Mouse (Mus musculus): ENCODE data around the gene Ephb6. TPM values are rescaled to one million over a fixed set of nuclear protein-coding genes. Genes with fewer than 3 reads are reported as not detected.
A peak's percentile ranks its signal among the peaks of the same experiment; 100 is the strongest.

Ephb6 gene
- polyA plus RNA-seq, 1 experiment from 2014 or later, result 28.3 TPM

GRCm38 (mm10) chr6:41577297-41577696, 28.0 kb upstream of the Ephb6 start:
- Histone ChIP-seq H3K36me3 (no peaks in the 10 kb centered on the region), H3K9me3 (no peaks in the 10 kb centered on the region), H3K9ac (no peak overlapping the region), H3K27me3 (no peaks in the 10 kb centered on the region), H3K4me1 (replicated peaks) (peaks cover 4% of the 10 kb centered on the region; the same call in 1 of the 2 replicates), H3K4me3 (no peak overlapping the region), H3K4me2 (no peak overlapping the region), H3K27ac (no peak overlapping the region)
- ATAC-seq (ENCODE audit: low FRiP score), result peak; percentile 65; the same call in 1 of the 2 replicates
- 53% methylated on average over 5 of the region's 5 CpGs for WGBS

DNA sequence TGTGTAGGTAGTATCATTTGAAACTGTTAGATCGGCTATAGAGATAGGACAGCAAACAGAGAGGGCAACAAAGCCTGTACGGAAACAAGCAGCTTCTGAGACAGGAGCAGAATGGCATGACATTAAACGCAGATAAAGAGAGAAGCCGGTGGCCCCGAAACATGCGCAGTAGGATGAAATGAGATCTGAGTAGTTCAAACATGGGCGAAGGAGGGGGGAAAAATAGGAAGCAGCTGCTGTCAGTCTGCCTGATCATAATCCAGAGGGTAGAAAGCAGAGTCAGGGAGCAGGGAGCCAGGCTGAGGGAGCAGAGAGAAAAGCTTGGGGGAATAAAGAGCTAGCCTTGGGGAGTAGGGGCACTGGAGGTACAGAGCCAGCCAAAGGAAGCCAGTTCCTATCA, 24.0 kb upstream of the Ephb6 start:
- Histone ChIP-seq H3K27ac (no peak overlapping the region), H3K36me3 (no peaks in the 10 kb centered on the region), H3K27me3 (no peaks in the 10 kb centered on the region), H3K4me3 (no peak overlapping the region), H3K4me1 (replicated peaks) (peaks cover 4% of the 10 kb centered on the region; the same call in 1 of the 2 replicates), H3K4me2 (no peak overlapping the region), H3K9me3 (no peaks in the 10 kb centered on the region), H3K9ac (no peak overlapping the region)
- 64% methylated on average over 7 of the region's 7 CpGs for WGBS
- no peak for ATAC-seq (ENCODE audit: low FRiP score)

GRCm38 (mm10) chr6:41582189-41582588, 23.1 kb upstream of the Ephb6 start:
- Histone ChIP-seq H3K4me3 (no peak overlapping the region), H3K4me2 (no peak overlapping the region), H3K27ac (no peak overlapping the region), H3K9ac (no peak overlapping the region), H3K36me3 (no peaks in the 10 kb centered on the region), H3K9me3 (no peaks in the 10 kb centered on the region), H3K4me1 (replicated peaks) (peaks cover 4% of the 10 kb centered on the region; the same call in 1 of the 2 replicates), H3K27me3 (no peaks in the 10 kb centered on the region)
- WGBS, result 87% methylated on average over 1 of the region's 1 CpGs
- no peak for ATAC-seq (ENCODE audit: low FRiP score)

GRCm38 (mm10) chr6:41604401-41605050, 756 bp upstream of the Ephb6 start:
- 1% methylated on average over 23 of the region's 23 CpGs for WGBS
- Histone ChIP-seq H3K27ac (peak overlapping the region; percentile 94), H3K4me1 (replicated peaks) (peaks cover 27% of the 10 kb centered on the region), H3K9me3 (no peaks in the 10 kb centered on the region), H3K36me3 (no peaks in the 10 kb centered on the region), H3K27me3 (no peaks in the 10 kb centered on the region), H3K4me3 (peak overlapping the region; percentile 78), H3K4me2 (peak overlapping the region; percentile 88), H3K9ac (peak overlapping the region; percentile 88)
- ATAC-seq (ENCODE audit: low FRiP score), result peak; percentile 72

DNA sequence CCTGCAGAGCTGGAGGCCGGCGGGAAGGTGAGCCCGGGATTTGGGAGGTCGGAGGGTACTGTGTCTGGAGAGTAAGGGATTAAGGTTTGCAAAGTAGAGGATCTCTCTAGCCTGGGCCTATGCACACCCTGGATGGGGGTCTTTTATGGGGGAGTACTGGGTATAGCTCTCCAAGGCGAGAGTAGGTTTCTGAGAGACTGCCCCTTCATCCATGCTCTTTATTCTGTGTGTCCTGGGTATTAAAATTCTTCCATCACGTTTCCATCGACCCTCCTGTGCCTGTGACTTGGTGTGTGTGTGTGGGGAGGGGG, 467 bp downstream of the Ephb6 start:
- Histone ChIP-seq H3K4me1 (replicated peaks) (peaks cover 27% of the 10 kb centered on the region), H3K27ac (peak overlapping the region; percentile 94), H3K9ac (peak overlapping the region; percentile 88), H3K27me3 (no peaks in the 10 kb centered on the region), H3K36me3 (no peaks in the 10 kb centered on the region), H3K4me3 (peak overlapping the region; percentile 78), H3K9me3 (no peaks in the 10 kb centered on the region), H3K4me2 (peak overlapping the region; percentile 88)
- WGBS, result 0% methylated on average over 7 of the region's 7 CpGs
- ATAC-seq (ENCODE audit: low FRiP score), result peak; percentile 64

DNA sequence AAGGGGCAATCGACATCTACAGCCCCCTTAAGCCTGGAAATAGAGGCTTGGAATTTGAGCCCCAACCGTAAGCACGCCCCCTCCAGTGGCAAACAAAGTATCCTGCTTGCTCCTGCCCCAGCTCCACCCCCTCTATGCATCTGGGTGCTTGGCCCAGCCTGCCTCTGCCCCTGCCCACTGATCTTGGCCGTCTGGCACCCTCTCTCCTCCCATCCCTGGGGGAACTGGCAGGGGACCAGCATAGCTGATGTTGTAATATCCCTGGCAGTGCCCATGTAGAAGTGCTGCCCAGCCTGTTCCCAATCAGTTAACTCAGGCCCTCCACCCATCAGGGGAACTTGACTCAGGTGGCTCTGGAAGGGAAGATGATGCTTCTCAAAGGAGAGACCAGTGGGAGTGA, 932 bp downstream of the Ephb6 start:
- H3K9me3 ChIP-seq, result no peaks in the 10 kb centered on the region
- peak overlapping the region; percentile 78 for H3K4me3 ChIP-seq
- H3K27me3 ChIP-seq, result no peaks in the 10 kb centered on the region
- H3K4me2 ChIP-seq, result peak overlapping the region; percentile 88
- WGBS, result 5% methylated on average over 4 of the region's 4 CpGs
- peak overlapping the region; percentile 88 for H3K9ac ChIP-seq
- peak; percentile 19 for ATAC-seq (ENCODE audit: low FRiP score)
- peaks cover 27% of the 10 kb centered on the region for H3K4me1 ChIP-seq (replicated peaks)
- peak overlapping the region; percentile 94 for H3K27ac ChIP-seq
- H3K36me3 ChIP-seq, result no peaks in the 10 kb centered on the region

GRCm38 (mm10) chr6:41607637-41608036, 2.4 kb downstream of the Ephb6 start:
- H3K4me3 ChIP-seq, result no peak overlapping the region
- H3K4me1 ChIP-seq (replicated peaks), result peaks cover 27% of the 10 kb centered on the region
- WGBS, result 56% methylated on average over 5 of the region's 5 CpGs
- H3K36me3 ChIP-seq, result no peaks in the 10 kb centered on the region
- no peaks in the 10 kb centered on the region for H3K27me3 ChIP-seq
- H3K9me3 ChIP-seq, result no peaks in the 10 kb centered on the region
- no peak overlapping the region for H3K27ac ChIP-seq
- H3K9ac ChIP-seq, result no peak overlapping the region
- H3K4me2 ChIP-seq, result peak overlapping the region; percentile 88
- ATAC-seq (ENCODE audit: low FRiP score), result no peak

- no peak overlapping the region for H3K4me2 ChIP-seq
- WGBS, result 93% methylated on average over 9 of the region's 9 CpGs
- H3K4me1 ChIP-seq (replicated peaks), result no peaks in the 10 kb centered on the region
- H3K4me3 ChIP-seq, result no peak overlapping the region
- no peaks in the 10 kb centered on the region for H3K9me3 ChIP-seq
- 0 out of 2 replicates have a peak, but pooled peaks have one; percentile 3 for ATAC-seq (ENCODE audit: low FRiP score)
- no peak overlapping the region for H3K9ac ChIP-seq
- no peak overlapping the region for H3K27ac ChIP-seq
- H3K27me3 ChIP-seq, result no peaks in the 10 kb centered on the region
- H3K36me3 ChIP-seq, result peaks cover 66% of the 10 kb centered on the region
These were observed 15.0 kb downstream of the Ephb6 start for GRCm38 (mm10) chr6:41620173-41620798.

DNA sequence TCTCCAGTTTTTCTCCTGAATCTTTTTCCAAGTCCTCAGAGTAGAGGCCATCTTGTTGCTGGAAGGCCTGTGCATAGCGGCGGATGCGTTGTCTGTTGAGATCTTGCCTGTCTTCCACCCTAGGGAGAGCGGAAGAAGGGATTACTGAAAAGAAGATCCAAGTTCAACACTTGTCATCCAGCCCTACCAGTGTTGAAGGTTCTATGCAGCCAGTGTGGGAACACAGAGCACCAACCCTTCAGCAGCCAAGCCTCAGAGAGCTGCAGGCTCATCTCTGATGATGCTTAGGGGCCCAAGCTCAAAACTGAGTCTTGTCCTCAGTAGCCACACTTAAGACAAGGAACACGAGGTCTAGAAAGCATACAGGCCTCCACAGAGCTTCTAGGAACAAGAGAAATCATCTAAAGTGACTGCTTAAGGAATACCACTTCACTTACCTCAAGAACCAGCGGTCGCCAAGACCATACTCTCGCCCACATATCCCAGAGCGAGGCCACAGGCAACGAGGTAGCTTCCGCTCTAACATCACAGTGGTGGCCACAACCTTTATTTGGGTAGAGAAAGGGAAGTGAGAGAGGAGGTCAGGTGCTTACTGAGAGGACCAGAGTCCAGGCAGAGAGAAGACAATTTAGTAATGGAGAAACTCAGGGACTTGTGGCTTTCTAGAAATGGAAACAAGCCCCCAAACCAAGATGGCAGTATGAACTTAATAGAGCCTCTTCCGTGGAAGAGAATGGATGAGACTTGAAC, 16.1 kb downstream of the Ephb6 start:
- H3K4me2 ChIP-seq, result no peak overlapping the region
- H3K4me3 ChIP-seq, result no peak overlapping the region
- no peak overlapping the region for H3K9ac ChIP-seq
- peaks cover 54% of the 10 kb centered on the region for H3K36me3 ChIP-seq
- H3K4me1 ChIP-seq (replicated peaks), result no peaks in the 10 kb centered on the region
- 93% methylated on average over 12 of the region's 12 CpGs for WGBS
- no peak overlapping the region for H3K27ac ChIP-seq
- H3K27me3 ChIP-seq, result no peaks in the 10 kb centered on the region
- H3K9me3 ChIP-seq, result no peaks in the 10 kb centered on the region
- ATAC-seq (ENCODE audit: low FRiP score), result no peak

GRCm38 (mm10) chr6:41622661-41623060, 17.4 kb downstream of the Ephb6 start:
- WGBS, result 62% methylated on average over 9 of the region's 9 CpGs
- peaks cover 42% of the 10 kb centered on the region for H3K36me3 ChIP-seq
- ATAC-seq (ENCODE audit: low FRiP score), result 0 out of 2 replicates have a peak, but pooled peaks have one; percentile 30
- H3K9me3 ChIP-seq, result no peaks in the 10 kb centered on the region
- no peaks in the 10 kb centered on the region for H3K27me3 ChIP-seq
- H3K4me1 ChIP-seq (replicated peaks), result no peaks in the 10 kb centered on the region
- no peak overlapping the region for H3K4me2 ChIP-seq
- H3K27ac ChIP-seq, result no peak overlapping the region
- no peak overlapping the region for H3K4me3 ChIP-seq
- no peak overlapping the region for H3K9ac ChIP-seq

- Histone ChIP-seq H3K4me3 (no peak overlapping the region), H3K9me3 (no peaks in the 10 kb centered on the region), H3K27me3 (no peaks in the 10 kb centered on the region), H3K9ac (no peak overlapping the region), H3K4me1 (replicated peaks) (no peaks in the 10 kb centered on the region), H3K27ac (no peak overlapping the region), H3K4me2 (no peak overlapping the region), H3K36me3 (no peaks in the 10 kb centered on the region)
- 79% methylated on average over 1 of the region's 1 CpGs for WGBS
- ATAC-seq (ENCODE audit: low FRiP score), result no peak
These were observed 22.9 kb downstream of the Ephb6 start for GRCm38 (mm10) chr6:41628180-41628579.

- H3K4me3 ChIP-seq, result no peak overlapping the region
- WGBS, result 77% methylated on average over 2 of the region's 2 CpGs
- no peak overlapping the region for H3K4me2 ChIP-seq
- no peaks in the 10 kb centered on the region for H3K9me3 ChIP-seq
- no peaks in the 10 kb centered on the region for H3K27me3 ChIP-seq
- H3K9ac ChIP-seq, result no peak overlapping the region
- H3K36me3 ChIP-seq, result no peaks in the 10 kb centered on the region
- no peaks in the 10 kb centered on the region for H3K4me1 ChIP-seq (replicated peaks)
- H3K27ac ChIP-seq, result no peak overlapping the region
- no peak for ATAC-seq (ENCODE audit: low FRiP score)
These were observed 25.5 kb downstream of the Ephb6 start for GRCm38 (mm10) chr6:41630791-41631190.
